Mouse (Mus musculus): Measurements from ENCODE around the gene Prom1. TPM values are rescaled to one million over a fixed set of nuclear protein-coding genes. Genes with fewer than 3 reads are reported as not detected.

Prom1 gene
- total RNA-seq, 1 experiment: 12.7 TPM

GRCm38 (mm10) chr5:44058258-44058657, 43.6 kb downstream of the Prom1 start:
- H3K27ac ChIP-seq (ENCODE audit: insufficient read depth, low read depth, low read length, poor library complexity, severe bottlenecking): no peak overlapping the region
- no peaks in the 10 kb centered on the region for H3K9me3 ChIP-seq (ENCODE audit: control insufficient read depth, insufficient read depth, low read depth, low read length)
- H3K4me1 ChIP-seq (ENCODE audit: control insufficient read depth in 2 of 2, insufficient read depth in 2 of 2, low read length in 2 of 2, poor library complexity in 1 of 2): no peaks in the 10 kb centered on the region
- no peak overlapping the region for H3K4me3 ChIP-seq (ENCODE audit: insufficient read depth in 1 of 2, low read depth in 1 of 2, low read length in 2 of 2, poor library complexity in 1 of 2, severe bottlenecking in 1 of 2)
- no peak for TF ChIP-seq MAFK (IDR thresholded peaks at IDR 0.05; ENCODE audit: insufficient read depth, low read depth, low read length)
- peaks cover 1% of the 10 kb centered on the region; the same call in 1 of the 2 replicates for H3K36me3 ChIP-seq (ENCODE audit: control insufficient read depth, insufficient read depth, low read length, poor library complexity, severe bottlenecking)
- in situ Hi-C loops (cut with MboI; ENCODE audit: low sequenced_read_pairs in 2 of 2, unreplicated experiment in 2 of 2): no loop called here
- no peak for DNase-seq (ENCODE audit: low read depth, low spot score)
- H3K9ac ChIP-seq (ENCODE audit: insufficient read depth, low read depth, low read length, poor library complexity, severe bottlenecking): no peak overlapping the region

- no peaks in the 10 kb centered on the region for H3K4me1 ChIP-seq (ENCODE audit: control insufficient read depth in 2 of 2, insufficient read depth in 2 of 2, low read length in 2 of 2, poor library complexity in 1 of 2)
- DNase-seq (ENCODE audit: low read depth, low spot score): no peak
- H3K4me3 ChIP-seq (ENCODE audit: insufficient read depth in 1 of 2, low read depth in 1 of 2, low read length in 2 of 2, poor library complexity in 1 of 2, severe bottlenecking in 1 of 2): no peak overlapping the region
- H3K9ac ChIP-seq (ENCODE audit: insufficient read depth, low read depth, low read length, poor library complexity, severe bottlenecking): no peak overlapping the region
- in situ Hi-C loops (cut with MboI; ENCODE audit: low sequenced_read_pairs in 2 of 2, unreplicated experiment in 2 of 2): no loop called here
- peaks cover 4% of the 10 kb centered on the region; the same call in 1 of the 2 replicates for H3K36me3 ChIP-seq (ENCODE audit: control insufficient read depth, insufficient read depth, low read length, poor library complexity, severe bottlenecking)
- TF ChIP-seq MAFK (IDR thresholded peaks at IDR 0.05; ENCODE audit: insufficient read depth, low read depth, low read length) (no peak), ZC3H11A (IDR thresholded peaks at IDR 0.05; ENCODE audit: borderline replicate concordance, low read depth, low read length) (no peak), CHD2 (IDR thresholded peaks at IDR 0.05; ENCODE audit: low read depth, low read length) (no peak), HCFC1 (IDR thresholded peaks at IDR 0.05; ENCODE audit: borderline replicate concordance, insufficient read depth, low read length) (no peak), ZNF384 (IDR thresholded peaks at IDR 0.05; ENCODE audit: low read depth, low read length) (no peak)
- no peaks in the 10 kb centered on the region for H3K9me3 ChIP-seq (ENCODE audit: control insufficient read depth, insufficient read depth, low read depth, low read length)
- H3K27ac ChIP-seq (ENCODE audit: insufficient read depth, low read depth, low read length, poor library complexity, severe bottlenecking): no peak overlapping the region
Observed at GRCm38 (mm10) chr5:44050213-44050612, 51.6 kb downstream of the Prom1 start.

GRCm38 (mm10) chr5:44049395-44049976, 52.3 kb downstream of the Prom1 start:
- H3K4me3 ChIP-seq (ENCODE audit: insufficient read depth in 1 of 2, low read depth in 1 of 2, low read length in 2 of 2, poor library complexity in 1 of 2, severe bottlenecking in 1 of 2): no peak overlapping the region
- in situ Hi-C loops (cut with MboI; ENCODE audit: low sequenced_read_pairs in 2 of 2, unreplicated experiment in 2 of 2): no loop called here
- no peak for TF ChIP-seq ZNF384 (IDR thresholded peaks at IDR 0.05; ENCODE audit: low read depth, low read length)
- no peak for TF ChIP-seq ZC3H11A (IDR thresholded peaks at IDR 0.05; ENCODE audit: borderline replicate concordance, low read depth, low read length)
- TF ChIP-seq HCFC1 (IDR thresholded peaks at IDR 0.05; ENCODE audit: borderline replicate concordance, insufficient read depth, low read length): no peak
- no peak for TF ChIP-seq MAFK (IDR thresholded peaks at IDR 0.05; ENCODE audit: insufficient read depth, low read depth, low read length)
- TF ChIP-seq CHD2 (IDR thresholded peaks at IDR 0.05; ENCODE audit: low read depth, low read length): no peak
- no peaks in the 10 kb centered on the region for H3K4me1 ChIP-seq (ENCODE audit: control insufficient read depth in 2 of 2, insufficient read depth in 2 of 2, low read length in 2 of 2, poor library complexity in 1 of 2)
- no peak overlapping the region for H3K27ac ChIP-seq (ENCODE audit: insufficient read depth, low read depth, low read length, poor library complexity, severe bottlenecking)
- H3K9ac ChIP-seq (ENCODE audit: insufficient read depth, low read depth, low read length, poor library complexity, severe bottlenecking): no peak overlapping the region
- H3K36me3 ChIP-seq (ENCODE audit: control insufficient read depth, insufficient read depth, low read length, poor library complexity, severe bottlenecking): peaks cover 4% of the 10 kb centered on the region; the same call in 1 of the 2 replicates
- no peaks in the 10 kb centered on the region for H3K9me3 ChIP-seq (ENCODE audit: control insufficient read depth, insufficient read depth, low read depth, low read length)
- no peak for DNase-seq (ENCODE audit: low read depth, low spot score)

GRCm38 (mm10) chr5:44048568-44049363, 53.1 kb downstream of the Prom1 start:
- Histone ChIP-seq H3K4me3 (ENCODE audit: insufficient read depth in 1 of 2, low read depth in 1 of 2, low read length in 2 of 2, poor library complexity in 1 of 2, severe bottlenecking in 1 of 2) (no peak overlapping the region), H3K36me3 (ENCODE audit: control insufficient read depth, insufficient read depth, low read length, poor library complexity, severe bottlenecking) (peaks cover 4% of the 10 kb centered on the region; the same call in 1 of the 2 replicates), H3K9ac (ENCODE audit: insufficient read depth, low read depth, low read length, poor library complexity, severe bottlenecking) (no peak overlapping the region), H3K9me3 (ENCODE audit: control insufficient read depth, insufficient read depth, low read depth, low read length) (no peaks in the 10 kb centered on the region), H3K27ac (ENCODE audit: insufficient read depth, low read depth, low read length, poor library complexity, severe bottlenecking) (no peak overlapping the region), H3K4me1 (ENCODE audit: control insufficient read depth in 2 of 2, insufficient read depth in 2 of 2, low read length in 2 of 2, poor library complexity in 1 of 2) (no peaks in the 10 kb centered on the region)
- peak; percentile 31 for DNase-seq (ENCODE audit: low read depth, low spot score)
- in situ Hi-C loops (cut with MboI; ENCODE audit: low sequenced_read_pairs in 2 of 2, unreplicated experiment in 2 of 2): no loop called here
- TF ChIP-seq MAFK (IDR thresholded peaks at IDR 0.05; ENCODE audit: insufficient read depth, low read depth, low read length) (no peak), HCFC1 (IDR thresholded peaks at IDR 0.05; ENCODE audit: borderline replicate concordance, insufficient read depth, low read length) (no peak), ZC3H11A (IDR thresholded peaks at IDR 0.05; ENCODE audit: borderline replicate concordance, low read depth, low read length) (peak; percentile 78; the same call in 1 of the 2 replicates)

Data from ES-E14 (cell line).